Mouse (Mus musculus) liver, embryonic 11.5 days (tissue): ENCODE measurements around the gene Fbxo41. TPM values are rescaled to one million over a fixed set of nuclear protein-coding genes. Genes with fewer than 3 reads are reported as not detected.

ENCODE experiments used
- ATAC-seq: fragments of 200-750 bp; cut with Nextera tagmentation; replicated peaks from 2 replicates; pipeline ENCODE4 v1.8.0; 2017; ENCODE audit warnings: moderate number of reproducible peaks, mild to moderate bottlenecking, moderate TSS enrichment, moderate library complexity; ENCODE audit not compliant: low FRiP score
- DNase-seq: peaks from one replicate; pipeline ENCODE4 v3.0.0-alpha.2; 2017; ENCODE audit warnings: low spot score
- H3K27ac ChIP-seq: fragments of 300-500 bp; sonication (generic); 2 replicates; pipeline ENCODE4 v1.5.1; 2014; ENCODE audit warnings: mild to moderate bottlenecking, low read depth, low read length, control low read depth
- H3K27me3 ChIP-seq: fragments of 300-500 bp; sonication (generic); replicated peaks from 2 replicates; pipeline ENCODE4 v1.6.1; 2014; ENCODE audit warnings: low read length, mixed read lengths; ENCODE audit not compliant: control insufficient read depth, insufficient read depth
- H3K36me3 ChIP-seq: fragments of 300-500 bp; sonication (generic); 2 replicates; pipeline ENCODE4 v1.6.1; 2014; ENCODE audit warnings: mild to moderate bottlenecking, low read length, moderate library complexity, mixed read lengths; ENCODE audit not compliant: control insufficient read depth, insufficient read depth
- H3K4me1 ChIP-seq: fragments of 300-500 bp; sonication (generic); replicated peaks from 2 replicates; pipeline ENCODE4 v1.6.1; 2014; ENCODE audit warnings: low read length, mixed read lengths; ENCODE audit not compliant: control insufficient read depth, insufficient read depth
- H3K4me2 ChIP-seq: fragments of 300-500 bp; sonication (generic); 2 replicates; pipeline ENCODE4 v1.6.1; 2014; ENCODE audit warnings: mild to moderate bottlenecking, control low read depth, moderate library complexity
- H3K4me3 ChIP-seq: fragments of 300-500 bp; sonication (generic); 2 replicates; pipeline ENCODE4 v1.5.1; 2014; ENCODE audit warnings: low read depth, low read length, control low read depth
- H3K9ac ChIP-seq: fragments of 300-500 bp; sonication (generic); 2 replicates; pipeline ENCODE4 v1.6.1; 2014; ENCODE audit warnings: low read depth, low read length, control low read depth
- H3K9me3 ChIP-seq: fragments of 300-500 bp; sonication (generic); 2 replicates; pipeline ENCODE4 v1.6.1; 2016; ENCODE audit warnings: low read length, inconsistent platforms, mixed read lengths; ENCODE audit not compliant: control insufficient read depth
- whole genome bisulfite sequencing: fragments of 180-500 bp; shearing (Covaris S2); extraction: QIAGEN DNeasy Blood & Tissue Kit; methylation state at CpG from one replicate; pipeline ENCODE4 v1.1.7; 2014; 5-methylcytosine and 5-hydroxymethylcytosine counted together
- polyA plus RNA-seq: library from polyadenylated mRNA; unstranded; fragments of >200 nt; fragmentation: Nextera tagmentation; extraction: Ambion mirVana; gene quantifications from 2 replicates; pipeline ENCODE4 v1.2.1, GENCODE M21; 2014

Fbxo41 gene
- polyA plus RNA-seq, 1 experiment from 2014 or later = 0.04 TPM

- Histone ChIP-seq H3K4me3 (no peak overlapping the region), H3K4me1 (peaks cover 3% of the 10 kb centered on the region; the same call in 1 of the 2 replicates), H3K9ac (no peak overlapping the region), H3K27ac (no peak overlapping the region), H3K36me3 (peaks cover 8% of the 10 kb centered on the region), H3K27me3 (no peaks in the 10 kb centered on the region), H3K4me2 (no peak overlapping the region), H3K9me3 (no peaks in the 10 kb centered on the region)
- DNase-seq (no peak), ATAC-seq (no peak)
- WGBS = 79% methylated on average over 6 of the region's 6 CpGs
Observed at GRCm38 (mm10) chr6:85447351-85447750, 55.4 kb downstream of the Fbxo41 start.

GRCm38 (mm10) chr6:85445286-85445685 is 57.5 kb downstream of the Fbxo41 start:
- Histone ChIP-seq H3K27ac (no peak overlapping the region), H3K9ac (no peak overlapping the region), H3K4me2 (no peak overlapping the region), H3K36me3 (peaks cover 20% of the 10 kb centered on the region), H3K4me3 (no peak overlapping the region), H3K4me1 (peaks cover under 1% of the 10 kb centered on the region; the same call in 1 of the 2 replicates), H3K9me3 (no peaks in the 10 kb centered on the region), H3K27me3 (no peaks in the 10 kb centered on the region)
- no peak for ATAC-seq
- DNase-seq = no peak
- 91% methylated on average over 5 of the region's 5 CpGs for WGBS

- WGBS = 84% methylated on average over 8 of the region's 8 CpGs
- DNase-seq (no peak), ATAC-seq (no peak)
- Histone ChIP-seq H3K4me2 (no peak overlapping the region), H3K27ac (no peak overlapping the region), H3K27me3 (no peaks in the 10 kb centered on the region), H3K9ac (no peak overlapping the region), H3K4me1 (no peaks in the 10 kb centered on the region), H3K4me3 (no peak overlapping the region), H3K9me3 (no peaks in the 10 kb centered on the region), H3K36me3 (peaks cover 27% of the 10 kb centered on the region)
Observed at GRCm38 (mm10) chr6:85444266-85444965, 58.4 kb downstream of the Fbxo41 start.

GRCm38 (mm10) chr6:85443488-85444233 is 59.1 kb downstream of the Fbxo41 start:
- 87% methylated on average over 3 of the region's 3 CpGs for WGBS
- Histone ChIP-seq H3K4me3 (no peak overlapping the region), H3K27ac (no peak overlapping the region), H3K4me1 (no peaks in the 10 kb centered on the region), H3K9me3 (no peaks in the 10 kb centered on the region), H3K36me3 (peaks cover 31% of the 10 kb centered on the region), H3K9ac (no peak overlapping the region), H3K4me2 (no peak overlapping the region), H3K27me3 (no peaks in the 10 kb centered on the region)
- no peak for DNase-seq
- ATAC-seq = no peak

- Histone ChIP-seq H3K9me3 (no peaks in the 10 kb centered on the region), H3K4me1 (0 out of 2 replicates have a peak, but pooled peaks cover under 1% of the 10 kb centered on the region), H3K4me2 (no peak overlapping the region), H3K9ac (no peak overlapping the region), H3K27ac (no peak overlapping the region), H3K4me3 (no peak overlapping the region), H3K36me3 (peaks cover 33% of the 10 kb centered on the region), H3K27me3 (no peaks in the 10 kb centered on the region)
- WGBS = 90% methylated on average over 4 of the region's 4 CpGs
- ATAC-seq (no peak), DNase-seq (no peak)
Observed at GRCm38 (mm10) chr6:85441142-85441541, 61.7 kb downstream of the Fbxo41 start.

- WGBS = 89% methylated on average over 5 of the region's 6 CpGs
- Histone ChIP-seq H3K4me2 (no peak overlapping the region), H3K9me3 (no peaks in the 10 kb centered on the region), H3K4me3 (no peak overlapping the region), H3K4me1 (peaks cover 12% of the 10 kb centered on the region), H3K36me3 (peaks cover 19% of the 10 kb centered on the region), H3K27me3 (no peaks in the 10 kb centered on the region), H3K9ac (no peak overlapping the region), H3K27ac (no peak overlapping the region)
- ATAC-seq (no peak), DNase-seq (no peak)
Observed at GRCm38 (mm10) chr6:85436631-85437030, 66.2 kb downstream of the Fbxo41 start.

- Histone ChIP-seq H3K9me3 (no peaks in the 10 kb centered on the region), H3K4me3 (no peak overlapping the region), H3K36me3 (peaks cover 18% of the 10 kb centered on the region), H3K4me2 (no peak overlapping the region), H3K27me3 (no peaks in the 10 kb centered on the region), H3K27ac (no peak overlapping the region), H3K9ac (no peak overlapping the region), H3K4me1 (peaks cover 12% of the 10 kb centered on the region)
- ATAC-seq (no peak), DNase-seq (no peak)
- 69% methylated on average over 1 of the region's 1 CpGs for WGBS
Observed at GRCm38 (mm10) chr6:85436204-85436603, 66.6 kb downstream of the Fbxo41 start.

GRCm38 (mm10) chr6:85433865-85434264 is 68.9 kb downstream of the Fbxo41 start:
- no peaks in the 10 kb centered on the region for H3K9me3 ChIP-seq
- peaks cover 5% of the 10 kb centered on the region for H3K36me3 ChIP-seq
- H3K4me2 ChIP-seq = no peak overlapping the region; the same call in 1 of the 2 replicates
- 72% methylated on average over 5 of the region's 5 CpGs for WGBS
- no peaks in the 10 kb centered on the region; the same call in 1 of the 2 replicates for H3K27me3 ChIP-seq
- H3K9ac ChIP-seq = no peak overlapping the region
- H3K4me1 ChIP-seq = peaks cover 12% of the 10 kb centered on the region
- H3K27ac ChIP-seq = no peak overlapping the region
- no peak overlapping the region for H3K4me3 ChIP-seq
- DNase-seq = no peak
- ATAC-seq = no peak
